ENCODE assay signal across 9 mouse cellular contexts in the genomic region with DNA sequence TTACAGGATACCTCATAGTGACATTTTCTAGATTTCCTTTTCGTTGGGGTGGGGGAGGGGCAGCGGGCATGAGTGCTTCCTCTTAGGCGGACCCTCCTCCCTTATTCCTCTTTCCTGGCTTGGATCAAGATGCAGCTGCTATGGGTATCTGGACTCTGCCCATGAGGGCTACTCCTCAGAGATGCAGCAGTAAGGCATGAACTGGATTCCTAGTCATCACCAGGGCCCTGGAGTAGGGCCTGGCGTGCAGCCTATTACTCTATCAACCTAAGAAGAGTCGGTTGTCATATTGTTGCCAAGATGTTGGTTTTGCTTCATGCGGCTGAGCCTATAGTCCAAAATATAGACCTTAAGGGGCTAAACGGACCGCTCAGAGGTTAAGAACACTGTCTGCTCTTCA. TPM values are rescaled to one million over a fixed set of nuclear protein-coding genes. Genes with fewer than 3 reads are reported as not detected.
DNase-seq lines count a peak whose midpoint lies in the region; ATAC-seq and TF ChIP-seq lines count a peak whose summit lies in the region.
"Had no signal": no experiment of that assay in that cellular context is flagged by ENCODE, and none has a peak within 500 bp of the region (broad histone marks: within the 10 kb centered on the region; RNA-seq: fewer than 3 reads in every experiment).

No protein-coding gene starts in this region.

- WGBS in heart, embryonic 14.5 days = 42% methylated on average over 8 of the region's 8 CpGs
- WGBS in heart, adult 2 months = 43% methylated on average over 8 of the region's 8 CpGs

- H3K4me3 ChIP-seq in heart, embryonic 14.5 days (ENCODE audit: control insufficient read depth in 1 of 2, insufficient read depth in 1 of 2, low read depth in 1 of 2, low read length in 2 of 2) = peak overlapping the region; percentile 40 to 42
- no peak overlapping the region for H3K4me3 ChIP-seq in heart, adult 2 months

- H3K27ac ChIP-seq in heart, embryonic 14.5 days (replicated peaks in 1 of 2; ENCODE audit: control insufficient read depth in 1 of 2, insufficient read depth in 1 of 2, low read depth in 2 of 2, low read length in 2 of 2) = peak overlapping the region in 1 of 2 experiments; percentile 10; a peak in 1 of 4 replicates
- no peak overlapping the region for H3K27ac ChIP-seq in heart, adult 2 months

- peak overlapping the region; percentile 59 for H3K4me2 ChIP-seq in heart, embryonic 14.5 days (ENCODE audit: low read length)

- no peak; the same call in 1 of the 2 replicates for ATAC-seq in heart, embryonic 14.5 days (ENCODE audit: insufficient number of reproducible peaks, insufficient read depth, low FRiP score, low read depth)
- peak; percentile 51 for ATAC-seq in granulocyte monocyte progenitor cell, adult 5-6 weeks (replicated peaks; ENCODE audit: poor library complexity, severe bottlenecking)
- peak; percentile 23; the same call in 1 of the 2 replicates for ATAC-seq in megakaryocyte progenitor cell, adult 5-6 weeks (replicated peaks; ENCODE audit: poor library complexity)

- intact Hi-C loops in heart, adult 2 months (cut with DNase I) = no loop called here
- intact Hi-C loops in gastrocnemius, postnatal 36 days (cut with DNase I) = no loop called here

- peaks cover 23 to 36% of the 10 kb centered on the region in 2 experiments for H3K4me1 ChIP-seq in heart, embryonic 14.5 days (ENCODE audit: control insufficient read depth in 2 of 2, insufficient read depth in 2 of 2, low read length in 2 of 2)
- H3K4me1 ChIP-seq in heart, adult 2 months (ENCODE audit: control insufficient read depth, insufficient read depth, low read length) = peaks cover 5% of the 10 kb centered on the region; the same call in 1 of the 2 replicates

- no peak for TF ChIP-seq CTCF in heart, adult 2 months (IDR thresholded peaks at IDR 0.05)

- no peaks in the 10 kb centered on the region for H3K27me3 ChIP-seq in heart, embryonic 14.5 days (ENCODE audit: control insufficient read depth, insufficient read depth, low read length)
- H3K27me3 ChIP-seq in heart, adult 2 months (ENCODE audit: control insufficient read depth, insufficient read depth, low read length) = no peaks in the 10 kb centered on the region

- no peak for TF ChIP-seq POLR2A in heart, adult 2 months (IDR thresholded peaks at IDR 0.05; ENCODE audit: insufficient read depth, low read depth, low read length)

- no peak for DNase-seq in heart, adult 2 months
- peak; percentile 45 for DNase-seq in NIH3T3 (ENCODE audit: low read depth)
- DNase-seq in urinary bladder, postnatal 14 days (ENCODE audit: low spot score) = no peak
- DNase-seq in Muller cell, postnatal 12 days (ENCODE audit: inconsistent ontology term) = no peak
- no peak for DNase-seq in gastrocnemius, postnatal 36 days

- no peaks in the 10 kb centered on the region for H3K79me2 ChIP-seq in heart, adult 2 months (replicated peaks; ENCODE audit: control insufficient read depth, insufficient read depth, low read length)

- no peaks in the 10 kb centered on the region for H3K36me3 ChIP-seq in heart, embryonic 14.5 days (ENCODE audit: control insufficient read depth, insufficient read depth, low read length)
- H3K36me3 ChIP-seq in heart, adult 2 months (ENCODE audit: control insufficient read depth, insufficient read depth, low read length) = no peaks in the 10 kb centered on the region

- H3K9ac ChIP-seq in heart, embryonic 14.5 days (ENCODE audit: low read length) = peak overlapping the region; percentile 63
- H3K9ac ChIP-seq in heart, adult 2 months (ENCODE audit: low read depth, low read length) = no peak overlapping the region

- no peak for TF ChIP-seq EP300 in heart, adult 2 months (IDR thresholded peaks at IDR 0.05; ENCODE audit: insufficient read depth, low read depth, low read length)

- no peaks in the 10 kb centered on the region for H3K9me3 ChIP-seq in heart, embryonic 14.5 days (ENCODE audit: control insufficient read depth, low read length)
- H3K9me3 ChIP-seq: G1E had no signal

RNA-seq across cellular contexts. Expression of a gene that starts 27.3 kb away (rescaled TPM):
- 415 and 436 TPM in 2 replicates for polyA plus RNA-seq in heart, embryonic 14.5 days (2014; fragmentation: Nextera tagmentation; extraction: Ambion mirVana)
- total RNA-seq in heart, adult 2 months (2021) = 100 to 1,000 TPM; 205 to 240 TPM
- 61.1 and 80.2 TPM in 2 replicates for polyA plus RNA-seq in heart, adult 2 months (2012; rRNA removed)
- total RNA-seq in granulocyte monocyte progenitor cell, adult 5-6 weeks (2014; fragmentation: Nextera tagmentation) = 276 TPM in 2 replicates
- total RNA-seq in granulocyte monocyte progenitor cell, adult 5-6 weeks (2017) = 73.9 and 112 TPM in 2 replicates
- total RNA-seq in megakaryocyte progenitor cell, adult 5-6 weeks (2015) = 403 and 471 TPM in 2 replicates
- 93.6 and 95.9 TPM in 2 replicates for total RNA-seq in megakaryocyte progenitor cell, adult 5-6 weeks (2017)
- total RNA-seq in gastrocnemius, postnatal 36 days (2021) = 100 to 1,000 TPM; 100 to 105 TPM
